Mouse (Mus musculus): Measurements from ENCODE around the gene Slc19a2. TPM values are rescaled to one million over a fixed set of nuclear protein-coding genes. Genes with fewer than 3 reads are reported as not detected.

The Slc19a2 gene
- polyA plus RNA-seq, 1 experiment from 2014 or later: 4.1 TPM

Other genes starting within 250 kb of the Slc19a2 start
- gene Sele, start 200.8 kb upstream of the Slc19a2 start, polyA plus RNA-seq (2015; fragmentation: Nextera tagmentation; extraction: Ambion mirVana): 0.23 and 0.48 TPM in 2 replicates
- gene Sell, start 187.1 kb upstream of the Slc19a2 start, polyA plus RNA-seq (2015; fragmentation: Nextera tagmentation; extraction: Ambion mirVana): 103 and 124 TPM in 2 replicates
- 0.96 and 1.1 TPM in 2 replicates for gene Selp, start 133.8 kb upstream of the Slc19a2 start, polyA plus RNA-seq (2015; fragmentation: Nextera tagmentation; extraction: Ambion mirVana)
- gene F5, start 97.2 kb upstream of the Slc19a2 start, polyA plus RNA-seq (2015; fragmentation: Nextera tagmentation; extraction: Ambion mirVana): 0.07 and 0.09 TPM in 2 replicates
- gene Ccdc181, start 26.5 kb downstream of the Slc19a2 start, polyA plus RNA-seq (2015; fragmentation: Nextera tagmentation; extraction: Ambion mirVana): 11.4 and 11.5 TPM in 2 replicates
- 27.3 and 30.3 TPM in 2 replicates for gene Nme7, start 55.1 kb downstream of the Slc19a2 start, polyA plus RNA-seq (2015; fragmentation: Nextera tagmentation; extraction: Ambion mirVana)
- 23.6 and 24.0 TPM in 2 replicates for gene Blzf1, start 58.4 kb downstream of the Slc19a2 start, polyA plus RNA-seq (2015; fragmentation: Nextera tagmentation; extraction: Ambion mirVana)
- 53.7 and 60.1 TPM in 2 replicates for gene Atp1b1, start 209.3 kb downstream of the Slc19a2 start, polyA plus RNA-seq (2015; fragmentation: Nextera tagmentation; extraction: Ambion mirVana)